Mouse (Mus musculus) midbrain, embryonic 15.5 days (tissue): ENCODE results near the gene Ssr4. TPM values are rescaled to one million over a fixed set of nuclear protein-coding genes. Genes with fewer than 3 reads are reported as not detected.

Source experiments
- ATAC-seq: fragments of 200-750 bp; cut with Nextera tagmentation; replicated peaks from 2 replicates; pipeline ENCODE4 v1.8.0; 2017; ENCODE audit warnings: moderate TSS enrichment
- H3K27ac ChIP-seq: fragments of 300-500 bp; sonication (generic); 2 replicates; pipeline ENCODE4 v1.5.1; 2015; ENCODE audit warnings: mild to moderate bottlenecking, inconsistent platforms
- H3K27me3 ChIP-seq: fragments of 300-500 bp; sonication (generic); replicated peaks from 2 replicates; pipeline ENCODE4 v1.6.1; 2015; ENCODE audit warnings: inconsistent platforms
- H3K36me3 ChIP-seq: fragments of 300-500 bp; sonication (generic); replicated peaks from 2 replicates; pipeline ENCODE4 v1.6.1; 2015; ENCODE audit warnings: inconsistent platforms
- H3K4me1 ChIP-seq: fragments of 300-500 bp; sonication (generic); 2 replicates; pipeline ENCODE4 v1.6.1; 2015; ENCODE audit warnings: inconsistent platforms
- H3K4me2 ChIP-seq: fragments of 300-500 bp; sonication (generic); 2 replicates; pipeline ENCODE4 v1.6.1; 2015; ENCODE audit warnings: inconsistent platforms, mild to moderate bottlenecking, moderate library complexity
- H3K4me3 ChIP-seq: fragments of 300-500 bp; sonication (generic); 2 replicates; pipeline ENCODE4 v1.5.1; 2015; ENCODE audit warnings: mild to moderate bottlenecking, inconsistent platforms
- H3K9ac ChIP-seq: fragments of 300-500 bp; sonication (generic); 2 replicates; pipeline ENCODE4 v1.6.1; 2015; ENCODE audit warnings: mild to moderate bottlenecking, inconsistent platforms
- H3K9me3 ChIP-seq: fragments of 300-500 bp; sonication (generic); 2 replicates; pipeline ENCODE4 v1.6.1; 2016; ENCODE audit warnings: inconsistent platforms
- WGBS: fragments of 180-500 bp; shearing (Covaris S2); methylation state at CpG from one replicate; pipeline ENCODE4 v1.1.7; 2015; ENCODE audit warnings: mixed read lengths; 5-methylcytosine and 5-hydroxymethylcytosine counted together
- polyA plus RNA-seq: library from polyadenylated mRNA; unstranded; fragments of >200 nt; fragmentation: Nextera tagmentation; extraction: Ambion mirVana; gene quantifications from 2 replicates; pipeline ENCODE4 v1.2.1, GENCODE M21; 2015

The Ssr4 gene
- polyA plus RNA-seq, 1 experiment from 2014 or later, result 134 TPM

DNA sequence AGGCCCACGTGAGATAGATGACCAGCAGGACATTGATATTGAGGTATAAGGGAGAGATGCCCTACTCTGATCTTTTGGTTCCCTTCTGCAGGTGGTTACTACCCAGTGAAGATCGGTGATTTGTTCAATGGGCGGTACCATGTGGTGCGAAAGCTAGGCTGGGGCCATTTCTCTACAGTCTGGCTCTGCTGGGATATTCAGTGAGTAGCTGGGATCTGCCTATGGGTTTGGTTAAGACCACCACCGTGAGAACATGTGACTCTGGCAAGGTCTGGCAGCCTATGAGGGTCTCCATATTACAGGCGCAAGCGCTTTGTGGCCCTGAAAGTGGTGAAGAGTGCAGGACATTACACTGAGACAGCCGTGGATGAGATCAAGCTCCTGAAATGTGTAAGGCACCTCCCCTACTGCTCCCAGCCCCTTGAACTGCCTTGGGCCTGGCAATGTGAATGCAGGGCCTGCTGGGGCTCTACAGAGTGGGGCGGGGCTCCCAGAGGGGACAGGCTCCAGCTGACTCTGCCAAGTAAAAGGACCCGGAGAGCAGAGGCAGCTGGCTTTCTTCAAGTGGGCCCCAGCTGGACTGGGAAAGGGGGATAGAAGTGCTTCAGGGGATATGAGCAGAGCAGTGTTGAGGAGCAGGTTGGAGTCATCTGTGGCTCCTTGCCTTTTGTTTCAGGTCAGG is 11.9 kb upstream of the Ssr4 start:
- WGBS, result 77% methylated on average over 10 of the region's 10 CpGs
- Histone ChIP-seq H3K4me2 (no peak overlapping the region), H3K27ac (no peak overlapping the region), H3K27me3 (no peaks in the 10 kb centered on the region), H3K9ac (no peak overlapping the region), H3K4me3 (no peak overlapping the region), H3K36me3 (peaks cover 6% of the 10 kb centered on the region; the same call in 1 of the 2 replicates), H3K4me1 (no peaks in the 10 kb centered on the region), H3K9me3 (no peaks in the 10 kb centered on the region)
- peak; percentile 53 for ATAC-seq

DNA sequence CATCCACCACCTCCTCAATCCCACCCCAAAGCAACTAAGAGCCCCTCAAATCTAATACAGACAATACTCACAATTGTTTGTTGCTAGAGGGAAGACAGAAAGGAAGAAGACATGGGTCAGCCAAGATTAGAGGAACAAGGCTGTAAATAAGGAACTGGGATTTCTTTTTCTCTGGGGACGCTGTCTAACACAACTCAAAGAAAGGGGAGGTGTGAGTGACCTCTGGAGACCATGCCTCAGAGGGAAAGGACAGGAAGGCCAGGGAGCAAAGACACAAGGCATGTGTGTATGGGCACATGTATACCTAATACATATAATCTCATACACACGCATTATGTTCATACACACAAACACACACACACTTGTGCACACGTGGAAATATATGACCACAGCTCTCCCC is 4.6 kb upstream of the Ssr4 start:
- WGBS, result 94% methylated on average over 3 of the region's 3 CpGs
- no peaks in the 10 kb centered on the region for H3K27me3 ChIP-seq
- H3K36me3 ChIP-seq, result peaks cover 17% of the 10 kb centered on the region
- no peak overlapping the region for H3K4me2 ChIP-seq
- no peak overlapping the region for H3K4me3 ChIP-seq
- no peak for ATAC-seq
- peaks cover 14% of the 10 kb centered on the region for H3K4me1 ChIP-seq
- no peak overlapping the region for H3K27ac ChIP-seq
- no peaks in the 10 kb centered on the region for H3K9me3 ChIP-seq
- no peak overlapping the region for H3K9ac ChIP-seq

DNA sequence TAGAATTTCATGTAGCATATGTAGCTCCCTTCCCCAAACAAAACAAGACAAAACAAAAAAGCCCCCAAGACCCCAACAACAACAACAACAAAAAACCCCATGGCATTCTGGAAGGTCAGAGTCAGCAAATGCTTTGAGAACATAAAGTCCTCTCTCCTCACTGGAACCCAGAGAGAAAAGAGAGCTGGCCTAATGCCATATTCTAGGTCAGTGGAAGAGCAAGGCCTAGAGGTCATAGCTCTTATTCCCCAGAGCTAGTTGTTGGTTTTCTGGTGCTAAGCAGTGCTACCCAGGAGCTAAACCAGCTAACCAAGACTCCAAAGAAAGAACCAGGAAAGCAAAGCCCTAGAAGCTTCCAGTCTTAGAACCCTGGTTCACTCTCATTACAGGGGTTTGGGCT is 1.2 kb upstream of the Ssr4 start:
- no peaks in the 10 kb centered on the region for H3K27me3 ChIP-seq
- H3K9me3 ChIP-seq, result no peaks in the 10 kb centered on the region

DNA sequence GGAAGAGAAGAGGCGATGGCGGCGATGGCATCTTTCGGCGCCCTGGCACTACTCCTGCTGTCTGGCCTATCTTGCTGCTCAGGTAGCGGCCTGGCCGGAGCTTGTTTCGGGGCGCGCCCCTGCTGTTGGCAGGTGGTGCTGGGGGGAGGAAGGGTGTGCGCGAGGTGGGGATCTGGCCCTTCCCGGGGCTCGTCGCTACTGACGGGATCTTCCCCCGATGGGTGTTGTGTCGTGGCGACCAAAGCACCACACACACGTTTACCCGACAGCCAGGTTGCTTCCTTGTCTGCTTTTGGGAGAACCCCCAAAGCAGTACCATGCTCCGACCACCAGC is 364 bp downstream of the Ssr4 start:
- Histone ChIP-seq H3K9me3 (no peaks in the 10 kb centered on the region), H3K27me3 (no peaks in the 10 kb centered on the region), H3K9ac (peak overlapping the region; percentile 63), H3K4me2 (peak overlapping the region; percentile 58), H3K27ac (peak overlapping the region; percentile 90), H3K36me3 (0 out of 2 replicates have a peak, but pooled peaks cover 3% of the 10 kb centered on the region), H3K4me3 (peak overlapping the region; percentile 49), H3K4me1 (peaks cover 28% of the 10 kb centered on the region)
- ATAC-seq, result 0 out of 2 replicates have a peak, but pooled peaks have one; percentile 19
- 20% methylated on average over 22 of the region's 22 CpGs for WGBS

More for the DNA sequence above, 1.2 kb upstream of the Ssr4 start:
- ATAC-seq, result no peak
- H3K4me3 ChIP-seq, result peak overlapping the region; percentile 49
- peak overlapping the region; percentile 55 for H3K4me2 ChIP-seq
- H3K4me1 ChIP-seq, result peaks cover 28% of the 10 kb centered on the region
- peak overlapping the region; percentile 90 for H3K27ac ChIP-seq
- peaks cover 10% of the 10 kb centered on the region for H3K36me3 ChIP-seq
- peak overlapping the region; percentile 61 for H3K9ac ChIP-seq

DNA sequence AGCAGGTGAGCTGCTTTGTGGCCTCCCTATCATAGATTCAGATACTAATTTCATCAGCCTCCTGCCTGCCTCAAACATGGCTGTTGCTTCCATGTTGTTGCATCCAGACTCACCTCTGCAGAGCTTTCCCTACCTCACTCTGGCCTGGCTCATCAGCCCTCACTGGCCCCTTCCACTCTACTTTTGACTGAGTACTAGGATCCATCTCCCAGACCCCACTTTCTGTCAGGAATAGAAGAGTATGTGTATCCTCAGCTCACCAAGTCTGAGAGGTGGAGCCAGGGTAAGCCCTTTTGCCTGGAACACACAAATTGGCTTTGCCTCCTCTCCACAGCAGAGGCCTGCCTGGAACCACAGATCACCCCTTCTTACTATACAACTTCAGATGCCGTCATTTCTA is 1.7 kb downstream of the Ssr4 start:
- Histone ChIP-seq H3K27me3 (no peaks in the 10 kb centered on the region), H3K9me3 (no peaks in the 10 kb centered on the region), H3K36me3 (0 out of 2 replicates have a peak, but pooled peaks cover 3% of the 10 kb centered on the region), H3K9ac (no peak overlapping the region), H3K4me1 (peaks cover 28% of the 10 kb centered on the region), H3K27ac (no peak overlapping the region), H3K4me3 (no peak overlapping the region), H3K4me2 (peak overlapping the region; percentile 58; the same call in 1 of the 2 replicates)
- WGBS, result 94% methylated on average over 1 of the region's 1 CpGs
- no peak for ATAC-seq

DNA sequence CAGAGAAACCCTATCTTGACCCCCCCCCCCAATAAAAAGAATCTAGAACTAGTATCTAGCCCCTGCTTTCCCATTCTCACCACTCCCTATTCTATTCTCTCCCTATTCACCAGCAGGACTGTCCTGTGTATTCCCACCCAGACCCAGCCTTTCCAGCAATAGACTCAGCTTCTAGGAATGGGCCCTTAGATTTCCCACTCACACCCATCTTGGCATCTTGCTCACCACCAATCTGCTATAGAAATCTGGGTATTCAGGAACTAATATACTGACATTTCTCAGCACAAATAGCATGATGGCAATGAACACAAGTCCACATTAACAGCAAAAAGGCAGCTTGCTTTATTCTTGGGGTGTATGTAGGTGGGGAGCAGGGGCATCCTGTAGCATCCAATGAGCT is 6.2 kb downstream of the Ssr4 start:
- Histone ChIP-seq H3K27ac (no peak overlapping the region), H3K9ac (no peak overlapping the region), H3K4me3 (no peak overlapping the region), H3K9me3 (no peaks in the 10 kb centered on the region), H3K4me2 (no peak overlapping the region), H3K4me1 (peaks cover 10% of the 10 kb centered on the region), H3K36me3 (0 out of 2 replicates have a peak, but pooled peaks cover 3% of the 10 kb centered on the region), H3K27me3 (no peaks in the 10 kb centered on the region)
- no peak for ATAC-seq

DNA sequence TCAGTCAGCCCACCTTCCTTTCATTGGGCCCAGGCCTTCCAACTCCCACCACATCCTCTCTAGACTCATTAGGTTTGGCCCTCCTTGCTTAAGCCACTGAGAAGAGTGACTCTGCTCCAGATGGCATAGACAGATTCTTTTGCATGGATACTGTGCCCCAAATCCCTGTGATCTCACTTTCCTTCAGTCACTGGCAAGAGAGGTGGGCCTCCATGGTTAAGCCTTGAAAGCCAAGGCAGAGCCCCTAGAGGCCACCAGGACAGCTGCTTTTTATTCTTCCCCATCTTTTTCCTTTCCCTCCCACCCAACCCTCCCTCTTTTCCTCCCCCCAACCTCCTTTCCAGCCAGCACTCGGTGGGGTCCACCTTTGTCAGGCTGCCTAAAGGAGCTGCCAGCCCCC is 6.7 kb downstream of the Ssr4 start:
- 40% methylated on average over 1 of the region's 1 CpGs for WGBS
- Histone ChIP-seq H3K27me3 (no peaks in the 10 kb centered on the region), H3K4me1 (peaks cover 5% of the 10 kb centered on the region), H3K27ac (no peak overlapping the region), H3K9ac (no peak overlapping the region), H3K4me2 (no peak overlapping the region), H3K4me3 (no peak overlapping the region), H3K9me3 (no peaks in the 10 kb centered on the region), H3K36me3 (0 out of 2 replicates have a peak, but pooled peaks cover 3% of the 10 kb centered on the region)
- ATAC-seq, result no peak

DNA sequence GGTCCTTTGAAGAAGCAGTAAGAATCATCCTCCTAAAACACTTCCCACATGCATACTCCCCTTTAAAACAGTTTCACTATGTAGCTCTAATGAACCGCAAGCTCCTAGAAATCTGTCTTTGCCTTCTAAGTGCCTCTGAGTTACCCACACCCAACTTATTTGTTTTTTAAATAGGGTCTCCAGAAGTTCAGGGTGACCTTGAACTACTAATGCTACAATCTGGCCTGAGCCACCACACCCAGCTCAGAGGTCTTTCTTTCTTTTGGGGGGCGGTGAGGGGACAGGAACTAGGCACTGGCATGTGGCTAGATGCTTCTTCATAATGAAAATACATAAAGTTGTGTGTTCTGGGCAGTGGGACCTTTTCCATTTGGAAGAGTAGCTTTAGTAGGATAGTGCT is 10.7 kb downstream of the Ssr4 start:
- Histone ChIP-seq H3K4me2 (no peak overlapping the region), H3K9ac (no peak overlapping the region), H3K4me3 (no peak overlapping the region), H3K36me3 (no peaks in the 10 kb centered on the region), H3K27ac (no peak overlapping the region), H3K9me3 (no peaks in the 10 kb centered on the region), H3K4me1 (no peaks in the 10 kb centered on the region), H3K27me3 (no peaks in the 10 kb centered on the region)
- ATAC-seq, result no peak
- WGBS, result 78% methylated on average over 2 of the region's 2 CpGs

DNA sequence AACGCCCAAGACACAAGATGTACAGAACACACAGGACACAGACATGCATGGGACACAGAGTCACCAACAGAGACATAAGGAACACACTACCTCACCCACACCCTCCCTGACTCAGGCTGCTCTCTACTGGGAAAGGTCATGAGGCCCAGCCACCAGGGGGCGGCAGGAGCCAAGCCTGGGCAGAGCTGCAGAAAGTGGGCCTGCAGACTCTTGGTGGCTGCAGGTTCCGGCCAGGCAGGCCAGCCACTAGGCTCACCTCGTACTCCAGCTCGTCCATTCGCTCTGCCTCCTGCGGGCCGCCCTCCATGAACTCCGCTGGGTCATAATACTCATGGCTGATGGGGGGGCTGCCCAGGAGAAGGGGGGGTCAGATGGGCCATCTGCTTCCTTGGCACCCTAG is 11.7 kb downstream of the Ssr4 start:
- Histone ChIP-seq H3K4me2 (no peak overlapping the region), H3K4me1 (no peaks in the 10 kb centered on the region), H3K9me3 (no peaks in the 10 kb centered on the region), H3K36me3 (no peaks in the 10 kb centered on the region), H3K27ac (no peak overlapping the region), H3K4me3 (no peak overlapping the region), H3K27me3 (no peaks in the 10 kb centered on the region), H3K9ac (no peak overlapping the region)
- WGBS, result 45% methylated on average over 9 of the region's 9 CpGs
- peak; percentile 51 for ATAC-seq

DNA sequence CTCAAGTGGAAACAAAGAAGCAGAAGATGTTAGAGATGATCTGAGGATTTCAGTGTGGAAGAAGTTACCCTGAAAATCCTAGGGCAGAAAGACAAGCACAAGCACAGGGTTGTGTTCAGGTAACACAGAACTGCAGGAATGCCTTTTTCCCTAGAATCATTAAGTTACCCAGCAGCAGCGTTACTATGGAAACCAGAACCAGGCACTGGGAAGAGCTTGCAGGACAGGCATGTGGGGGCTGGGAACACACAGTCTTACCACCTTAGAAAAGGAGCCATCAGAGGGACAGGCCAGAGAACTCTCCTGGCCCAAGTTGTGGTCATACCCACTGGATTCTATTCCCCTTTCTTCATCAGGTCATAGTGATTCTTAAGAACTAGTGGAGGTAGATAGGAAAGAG is 19.0 kb downstream of the Ssr4 start:
- 57% methylated on average over 1 of the region's 1 CpGs for WGBS
- H3K36me3 ChIP-seq, result no peaks in the 10 kb centered on the region
- peaks cover 4% of the 10 kb centered on the region for H3K4me1 ChIP-seq
- no peaks in the 10 kb centered on the region for H3K9me3 ChIP-seq
- H3K27me3 ChIP-seq, result no peaks in the 10 kb centered on the region
- H3K4me2 ChIP-seq, result no peak overlapping the region
- no peak overlapping the region for H3K9ac ChIP-seq
- ATAC-seq, result peak; percentile 54; the same call in 1 of the 2 replicates
- H3K4me3 ChIP-seq, result no peak overlapping the region
- H3K27ac ChIP-seq, result peak overlapping the region; percentile 45; the same call in 1 of the 2 replicates

DNA sequence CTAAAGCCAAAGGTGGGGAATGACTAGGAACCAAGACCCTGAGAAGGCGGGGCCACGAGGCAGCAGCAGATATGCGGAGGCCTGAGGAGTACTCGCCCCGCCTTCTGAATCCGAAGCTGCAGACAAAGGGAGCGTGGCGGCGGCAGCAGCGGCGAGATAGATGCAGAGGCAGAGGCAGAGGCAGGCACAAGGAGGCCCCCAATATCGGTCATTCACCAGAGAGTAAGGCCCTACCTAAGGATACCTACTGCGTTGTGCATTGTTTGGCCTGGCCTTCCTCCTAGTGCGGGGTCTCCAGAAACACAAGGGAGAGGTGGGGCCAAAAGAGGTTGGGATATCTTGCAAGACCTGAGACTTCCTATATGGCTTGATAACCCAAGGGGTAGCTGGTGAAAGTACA is 28.2 kb downstream of the Ssr4 start:
- Histone ChIP-seq H3K4me2 (peak overlapping the region; percentile 48), H3K36me3 (no peaks in the 10 kb centered on the region), H3K9me3 (no peaks in the 10 kb centered on the region), H3K27me3 (no peaks in the 10 kb centered on the region), H3K27ac (peak overlapping the region; percentile 84), H3K9ac (peak overlapping the region; percentile 50), H3K4me1 (no peaks in the 10 kb centered on the region), H3K4me3 (peak overlapping the region; percentile 34)
- ATAC-seq, result peak; percentile 84
- 20% methylated on average over 14 of the region's 14 CpGs for WGBS

DNA sequence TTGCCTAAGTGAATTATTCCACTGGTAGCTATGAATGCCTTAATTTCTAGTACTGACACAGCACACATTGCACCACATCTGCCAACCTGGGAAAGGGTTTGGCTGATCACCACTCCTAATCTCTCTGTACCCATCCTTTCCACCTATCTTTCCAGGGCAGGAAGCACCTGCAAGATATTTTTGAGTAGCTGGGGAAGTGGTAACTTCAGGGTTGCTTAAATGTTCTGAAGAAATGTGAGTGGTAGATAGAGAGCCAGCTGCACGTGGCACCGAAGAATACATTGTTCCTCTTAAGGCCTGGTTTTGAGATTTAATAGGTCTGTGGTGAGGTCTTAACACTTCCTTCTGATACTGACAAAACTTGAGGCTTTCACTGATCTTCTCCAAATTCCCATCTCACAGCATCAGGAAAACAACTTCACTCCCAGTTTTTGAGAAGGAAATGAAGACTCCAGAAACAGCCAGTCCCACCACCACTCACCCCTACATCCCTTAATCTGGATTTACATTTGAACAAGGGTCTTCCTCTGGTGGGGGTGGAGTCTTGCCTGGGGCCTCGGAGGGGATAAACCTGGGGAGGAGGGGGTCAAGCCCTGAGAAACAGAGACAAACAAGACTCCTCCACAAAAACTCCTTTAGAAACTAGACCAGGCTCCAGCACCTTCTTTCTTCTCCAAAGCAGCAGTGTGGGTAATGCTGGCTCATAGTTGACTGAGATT is 29.9 kb downstream of the Ssr4 start:
- Histone ChIP-seq H3K4me3 (no peak overlapping the region), H3K9ac (no peak overlapping the region), H3K4me1 (peaks cover 2% of the 10 kb centered on the region; the same call in 1 of the 2 replicates), H3K27me3 (no peaks in the 10 kb centered on the region), H3K4me2 (no peak overlapping the region), H3K36me3 (no peaks in the 10 kb centered on the region), H3K9me3 (no peaks in the 10 kb centered on the region), H3K27ac (no peak overlapping the region)
- ATAC-seq, result no peak
- 55% methylated on average over 3 of the region's 3 CpGs for WGBS

DNA sequence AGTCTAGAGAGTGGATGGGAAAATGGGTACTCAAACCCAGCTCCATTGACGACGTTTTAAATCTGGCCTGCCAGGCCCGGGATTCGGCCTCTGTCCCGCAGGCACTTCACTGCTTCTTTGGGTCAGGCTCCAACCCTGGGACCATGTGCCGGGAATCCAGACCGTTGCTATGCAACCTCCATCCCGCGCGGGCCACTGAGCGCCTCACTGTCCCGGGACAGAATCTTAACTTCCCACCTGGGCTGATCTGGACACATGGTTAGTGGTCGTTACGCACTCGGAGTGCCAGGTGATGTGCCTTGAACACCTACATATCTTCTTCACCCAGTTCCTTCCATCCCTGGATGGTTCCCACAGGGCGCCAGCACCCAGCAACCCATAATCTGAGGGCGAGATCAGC is 36.9 kb downstream of the Ssr4 start:
- H3K4me3 ChIP-seq, result peak overlapping the region; percentile 67
- H3K27me3 ChIP-seq, result no peaks in the 10 kb centered on the region
- H3K4me1 ChIP-seq, result peaks cover 16% of the 10 kb centered on the region
- H3K4me2 ChIP-seq, result peak overlapping the region; percentile 58
- WGBS, result 20% methylated on average over 17 of the region's 17 CpGs
- H3K27ac ChIP-seq, result peak overlapping the region; percentile 96
- H3K9ac ChIP-seq, result peak overlapping the region; percentile 84
- no peaks in the 10 kb centered on the region for H3K9me3 ChIP-seq
- peak; percentile 46 for ATAC-seq
- no peaks in the 10 kb centered on the region for H3K36me3 ChIP-seq
